Mouse (Mus musculus): Measurements from ENCODE around the gene 6430628N08Rik.

6430628N08Rik gene

DNA sequence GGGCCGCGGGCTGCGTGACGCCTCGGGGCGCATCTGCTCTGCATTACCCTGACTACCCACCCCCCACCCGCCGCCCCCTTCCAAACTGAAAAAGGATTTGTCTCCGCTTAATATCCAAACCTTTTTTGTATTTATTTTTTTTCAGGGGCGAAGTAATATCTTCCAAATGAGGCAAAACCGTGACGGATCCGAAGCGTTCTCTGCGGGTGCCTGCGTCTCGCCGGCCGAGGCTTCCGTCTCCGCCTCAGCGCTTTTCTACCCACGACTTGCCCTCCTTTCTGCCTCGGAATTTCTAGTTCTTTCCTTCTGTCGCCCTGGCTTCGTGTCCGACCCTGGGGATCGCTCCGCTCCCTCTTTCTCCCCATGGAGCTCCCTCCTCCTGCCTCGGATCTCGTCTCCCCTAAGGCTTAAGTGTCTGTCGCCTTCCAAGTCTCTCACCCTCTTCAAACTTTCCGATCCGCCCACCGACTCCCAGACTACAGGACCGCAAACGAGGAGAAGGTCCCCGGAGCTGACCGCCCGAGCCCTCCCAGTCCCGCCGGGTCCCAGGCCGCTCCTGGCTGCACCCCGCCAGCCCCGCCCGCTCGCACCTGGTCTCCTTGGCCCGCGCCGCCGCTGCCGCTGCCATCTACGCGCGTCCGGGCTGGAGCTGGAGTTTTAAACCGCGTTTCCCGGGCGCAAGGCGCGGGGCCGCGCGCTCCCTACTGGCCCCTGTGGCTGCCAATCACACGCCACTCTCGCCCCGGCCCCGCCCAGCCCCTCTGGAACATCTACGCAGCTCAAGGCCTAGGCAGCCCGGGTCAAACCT, 49.0 kb downstream of the 6430628N08Rik start, which contains the start of gene Dmbx1:
Gene Dmbx1 (minus strand): TSS at position 632 of the 808 bp plus-strand sequence.
- DNase-seq (ENCODE audit: low spot score in 2 of 2) = no peak

DNA sequence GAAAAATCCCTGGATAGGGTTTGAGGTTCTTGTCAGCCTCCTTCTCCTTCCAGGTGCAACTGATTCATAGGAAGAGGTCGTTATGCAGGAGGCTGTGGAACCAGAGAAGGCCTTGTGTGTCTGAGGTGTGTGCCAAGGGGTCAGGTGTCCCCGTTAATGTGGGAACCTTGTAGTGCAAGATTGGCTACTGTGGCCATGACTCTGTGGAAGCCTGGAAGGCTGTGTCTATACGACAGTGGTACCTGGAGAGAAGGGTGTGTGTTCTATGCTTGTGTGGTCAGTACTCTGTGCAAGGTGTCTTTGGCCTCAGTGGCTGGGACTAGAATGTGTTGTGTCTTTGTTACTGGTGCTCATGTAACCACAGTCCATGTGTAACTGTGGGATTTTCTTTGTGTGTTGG, 50.2 kb downstream of the 6430628N08Rik start:
- DNase-seq (ENCODE audit: low spot score in 2 of 2) = no peak

DNA sequence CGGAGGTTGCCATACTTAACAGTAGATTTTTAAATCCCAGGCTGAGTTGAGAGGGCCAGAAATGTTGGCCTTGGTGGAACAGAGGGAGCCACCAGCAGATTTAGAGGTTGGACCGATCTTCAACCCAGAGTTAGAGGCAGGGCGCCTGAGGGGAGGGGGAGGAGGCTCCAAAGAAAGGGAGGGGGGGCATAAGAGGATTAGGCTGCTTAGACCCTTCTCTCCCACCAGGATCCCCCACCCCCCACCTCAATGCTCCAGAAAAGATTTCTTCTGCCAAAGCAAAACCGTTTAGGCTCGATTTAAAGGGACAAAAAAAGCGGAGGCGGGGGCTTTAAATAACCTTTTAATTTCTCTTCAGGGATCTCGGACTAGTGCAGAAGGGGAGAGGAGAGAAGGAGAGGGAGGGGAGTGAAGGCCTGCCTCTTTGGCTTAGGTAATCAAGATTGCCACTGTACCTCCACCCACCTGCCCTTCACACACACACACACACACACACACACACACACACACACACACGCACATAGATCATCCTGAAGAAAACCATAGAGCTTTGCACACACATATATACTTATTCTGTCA, 50.9 kb downstream of the 6430628N08Rik start:
- no peak for DNase-seq (ENCODE audit: low spot score in 2 of 2)

DNA sequence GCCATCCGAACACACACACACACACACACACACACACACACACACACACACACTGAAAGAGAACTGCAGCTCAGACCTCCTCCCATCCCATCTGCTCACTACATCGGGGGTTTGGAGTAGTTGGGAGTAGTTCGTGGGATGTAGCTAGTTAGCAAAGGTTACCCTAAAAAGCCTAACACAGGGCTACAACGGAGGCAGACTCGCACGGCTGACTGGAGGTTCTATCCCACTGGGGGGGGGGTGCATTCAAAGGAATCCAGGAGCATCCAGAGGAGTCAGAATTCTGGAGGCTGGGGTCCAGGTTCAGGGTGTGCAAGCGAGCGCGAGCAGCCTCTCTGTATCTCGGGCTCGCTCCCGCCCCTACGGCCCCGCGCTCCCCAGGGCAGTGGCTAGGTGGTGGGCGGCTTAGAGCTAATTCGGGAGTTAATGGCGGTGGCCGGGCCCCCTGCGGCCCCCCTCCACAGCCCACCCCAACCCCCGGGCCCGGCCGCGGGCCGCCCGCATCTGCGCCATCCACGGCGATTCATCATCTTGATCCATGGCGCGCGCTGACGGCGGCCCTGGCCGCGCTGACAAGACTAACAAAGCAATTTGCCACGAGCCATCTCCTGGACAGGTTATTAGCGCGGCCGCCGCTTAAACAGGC, 53.3 kb downstream of the 6430628N08Rik start:
- DNase-seq (ENCODE audit: low spot score in 2 of 2) = no peak

Data from heart, adult 9 months (tissue).